Mouse (Mus musculus): ENCODE results near the gene Pde6h. TPM values are rescaled to one million over a fixed set of nuclear protein-coding genes. Genes with fewer than 3 reads are reported as not detected.

Pde6h gene
- polyA plus RNA-seq, 1 experiment: 0.12 TPM

GRCm38 (mm10) chr6:137014346-137014745, 90.7 kb downstream of the Pde6h start:
- no peak overlapping the region for H3K4me3 ChIP-seq
- no peaks in the 10 kb centered on the region for H3K27me3 ChIP-seq (ENCODE audit: control insufficient read depth, insufficient read depth, insufficient read length)
- H3K4me2 ChIP-seq (ENCODE audit: low read depth): no peak overlapping the region
- H3ac ChIP-seq (ENCODE audit: control insufficient read depth, insufficient read length): no peak overlapping the region
- no peaks in the 10 kb centered on the region for H3K36me3 ChIP-seq (ENCODE audit: control insufficient read depth, insufficient read depth)
- no peaks in the 10 kb centered on the region for H3K79me2 ChIP-seq (ENCODE audit: control insufficient read depth, insufficient read depth)
- TF ChIP-seq CEBPB (IDR thresholded peaks at IDR 0.05; ENCODE audit: insufficient read depth, poor library complexity, severe bottlenecking): no peak
- no peak for TF ChIP-seq E2F4 (IDR thresholded peaks at IDR 0.05; ENCODE audit: insufficient read depth)
- no peak for TF ChIP-seq REST (IDR thresholded peaks at IDR 0.05; ENCODE audit: insufficient read depth, insufficient read length)
- no peak for TF ChIP-seq MYOD1 (IDR thresholded peaks at IDR 0.05; ENCODE audit: control insufficient read depth in 1 of 3, insufficient read length in 2 of 3, low read depth in 2 of 3)
- TF ChIP-seq SRF (IDR thresholded peaks at IDR 0.05; ENCODE audit: control insufficient read depth, insufficient read length, low read depth): no peak
- TF ChIP-seq MAX (IDR thresholded peaks at IDR 0.05; ENCODE audit: low read depth): no peak
- TF ChIP-seq POLR2AphosphoS2 (IDR thresholded peaks at IDR 0.05; ENCODE audit: insufficient read length, low read depth): no peak
- no peak for TF ChIP-seq USF1 (IDR thresholded peaks at IDR 0.05; ENCODE audit: low read depth)
- TF ChIP-seq TCF12 (IDR thresholded peaks at IDR 0.05; ENCODE audit: insufficient read depth, poor library complexity, severe bottlenecking): no peak
- TF ChIP-seq TCF3 (IDR thresholded peaks at IDR 0.05; ENCODE audit: insufficient read length, low read depth): no peak
- no peak for TF ChIP-seq POLR2A (IDR thresholded peaks at IDR 0.05; ENCODE audit: insufficient read length, low read depth)
- TF ChIP-seq MYOG (IDR thresholded peaks at IDR 0.05; ENCODE audit: control insufficient read depth in 1 of 3, insufficient read depth in 1 of 3, insufficient read length in 2 of 3, low read depth in 2 of 3): no peak

- H3ac ChIP-seq (ENCODE audit: control insufficient read depth, insufficient read length): no peak overlapping the region
- no peaks in the 10 kb centered on the region for H3K79me2 ChIP-seq (ENCODE audit: control insufficient read depth, insufficient read depth)
- no peak overlapping the region for H3K4me2 ChIP-seq (ENCODE audit: low read depth)
- H3K4me3 ChIP-seq: no peak overlapping the region
- H3K27me3 ChIP-seq (ENCODE audit: control insufficient read depth, insufficient read depth, insufficient read length): no peaks in the 10 kb centered on the region
- H3K36me3 ChIP-seq (ENCODE audit: control insufficient read depth, insufficient read depth): no peaks in the 10 kb centered on the region
- TF ChIP-seq TCF12 (IDR thresholded peaks at IDR 0.05; ENCODE audit: insufficient read depth, poor library complexity, severe bottlenecking) (no peak), POLR2AphosphoS2 (IDR thresholded peaks at IDR 0.05; ENCODE audit: insufficient read length, low read depth) (no peak), SRF (IDR thresholded peaks at IDR 0.05; ENCODE audit: control insufficient read depth, insufficient read length, low read depth) (no peak), CEBPB (IDR thresholded peaks at IDR 0.05; ENCODE audit: insufficient read depth, poor library complexity, severe bottlenecking) (no peak), MYOG (IDR thresholded peaks at IDR 0.05; ENCODE audit: control insufficient read depth in 1 of 3, insufficient read depth in 1 of 3, insufficient read length in 2 of 3, low read depth in 2 of 3) (no peak), POLR2A (IDR thresholded peaks at IDR 0.05; ENCODE audit: insufficient read length, low read depth) (no peak), MAX (IDR thresholded peaks at IDR 0.05; ENCODE audit: low read depth) (no peak), USF1 (IDR thresholded peaks at IDR 0.05; ENCODE audit: low read depth) (no peak), E2F4 (IDR thresholded peaks at IDR 0.05; ENCODE audit: insufficient read depth) (no peak), REST (IDR thresholded peaks at IDR 0.05; ENCODE audit: insufficient read depth, insufficient read length) (no peak), TCF3 (IDR thresholded peaks at IDR 0.05; ENCODE audit: insufficient read length, low read depth) (no peak), MYOD1 (IDR thresholded peaks at IDR 0.05; ENCODE audit: control insufficient read depth in 1 of 3, insufficient read length in 2 of 3, low read depth in 2 of 3) (no peak)
Measured at GRCm38 (mm10) chr6:137017216-137017973, 93.8 kb downstream of the Pde6h start.

Other genes with a start within 250 kb of the Pde6h start
- 0.01 TPM for gene Gucy2c, start 142.1 kb upstream of the Pde6h start, polyA plus RNA-seq (2012; fragmentation: generic; extraction: Trizol)
- gene Hist4h4, start 119.4 kb upstream of the Pde6h start, polyA plus RNA-seq (2012; fragmentation: generic; extraction: Trizol): 0.31 TPM
- gene H2afj, start 115.6 kb upstream of the Pde6h start, polyA plus RNA-seq (2012; fragmentation: generic; extraction: Trizol): 254 TPM
- 0.10 TPM for gene BC049715, start 96.2 kb upstream of the Pde6h start, polyA plus RNA-seq (2012; fragmentation: generic; extraction: Trizol)
- gene Wbp11, start 95.6 kb upstream of the Pde6h start, polyA plus RNA-seq (2012; fragmentation: generic; extraction: Trizol): 44.6 TPM
- 0.12 TPM for gene Smco3, start 88.4 kb upstream of the Pde6h start, polyA plus RNA-seq (2012; fragmentation: generic; extraction: Trizol)
- not detected for gene Art4, start 66.1 kb upstream of the Pde6h start, polyA plus RNA-seq (2012; fragmentation: generic; extraction: Trizol)
- gene Mgp, start 48.0 kb upstream of the Pde6h start, polyA plus RNA-seq (2012; fragmentation: generic; extraction: Trizol): 132 TPM
- gene Erp27, start 1.7 kb upstream of the Pde6h start, polyA plus RNA-seq (2012; fragmentation: generic; extraction: Trizol): 0.05 TPM
- gene Arhgdib, start 18.1 kb downstream of the Pde6h start, polyA plus RNA-seq (2012; fragmentation: generic; extraction: Trizol): 90.2 TPM
- gene Rerg, start 246.7 kb downstream of the Pde6h start, polyA plus RNA-seq (2012; fragmentation: generic; extraction: Trizol): 3.1 TPM